Mouse (Mus musculus): ENCODE data around the gene Xirp1. TPM values are rescaled to one million over a fixed set of nuclear protein-coding genes. Genes with fewer than 3 reads are reported as not detected.

Xirp1 gene
- polyA plus RNA-seq, 1 experiment from 2014 or later: not detected

DNA sequence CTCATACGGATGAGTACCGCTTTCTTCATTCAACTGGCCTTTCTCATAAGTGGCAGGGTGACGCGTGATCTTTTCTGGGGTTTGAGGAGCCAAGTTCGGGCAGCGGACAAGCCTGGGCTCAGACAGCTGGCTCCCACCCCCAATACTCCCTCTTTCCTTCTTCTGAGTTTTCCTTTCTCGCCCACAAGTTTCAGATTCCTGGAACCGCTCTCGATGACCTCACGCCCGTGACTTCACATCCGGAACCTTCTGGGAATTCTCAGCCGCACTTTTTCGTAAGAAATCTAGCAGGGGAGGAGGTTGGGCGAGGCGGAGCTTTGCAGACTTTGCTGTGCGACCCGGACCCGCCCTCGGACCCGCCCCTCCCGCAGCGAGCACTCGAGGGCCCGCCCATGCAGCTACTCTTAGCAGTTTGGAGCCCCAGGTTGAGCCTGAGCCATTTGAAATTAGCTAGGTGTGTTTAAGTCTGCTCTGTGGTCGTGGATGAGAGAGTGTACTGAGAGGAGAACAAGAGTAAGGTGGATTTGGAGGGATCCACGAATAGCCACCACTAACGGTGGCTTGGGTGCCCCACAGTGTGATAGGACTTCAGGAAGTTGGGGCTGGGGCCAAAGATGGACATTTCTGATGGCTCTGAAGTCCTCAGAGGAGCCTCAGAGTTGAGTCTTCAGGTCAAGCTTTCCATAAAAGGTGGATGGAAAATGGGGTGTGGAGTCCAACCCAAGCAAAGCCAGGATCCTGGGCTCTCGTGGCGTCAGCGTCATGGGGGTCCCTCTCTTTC is 21.3 kb downstream of the Xirp1 start:
- H3K27ac ChIP-seq (ENCODE audit: low read depth, low read length): no peak overlapping the region
- H3K4me1 ChIP-seq (ENCODE audit: control insufficient read depth, insufficient read depth, low read length): peaks cover 8% of the 10 kb centered on the region; the same call in 1 of the 2 replicates
- H3K27me3 ChIP-seq (replicated peaks; ENCODE audit: control insufficient read depth, insufficient read depth, low read length): no peaks in the 10 kb centered on the region
- WGBS: 10% methylated on average over 31 of the region's 31 CpGs
- H3K9me3 ChIP-seq (replicated peaks; ENCODE audit: control insufficient read depth, low read length): no peaks in the 10 kb centered on the region
- DNase-seq (ENCODE audit: low spot score) (peak; percentile 76), ATAC-seq (peak; percentile 63)
- H3K4me3 ChIP-seq (ENCODE audit: low read depth, low read length): peak overlapping the region; percentile 22
- H3K9ac ChIP-seq (ENCODE audit: low read length): peak overlapping the region; percentile 48
- H3K4me2 ChIP-seq (ENCODE audit: low read length): peak overlapping the region; percentile 54
- no peaks in the 10 kb centered on the region for H3K36me3 ChIP-seq (ENCODE audit: control insufficient read depth, insufficient read depth, low read length)

GRCm38 (mm10) chr9:120000761-120001160 is 22.6 kb downstream of the Xirp1 start:
- Histone ChIP-seq H3K4me2 (ENCODE audit: low read length) (no peak overlapping the region), H3K36me3 (ENCODE audit: control insufficient read depth, insufficient read depth, low read length) (no peaks in the 10 kb centered on the region), H3K4me1 (ENCODE audit: control insufficient read depth, insufficient read depth, low read length) (peaks cover 8% of the 10 kb centered on the region; the same call in 1 of the 2 replicates), H3K27me3 (replicated peaks; ENCODE audit: control insufficient read depth, insufficient read depth, low read length) (no peaks in the 10 kb centered on the region), H3K4me3 (ENCODE audit: low read depth, low read length) (no peak overlapping the region), H3K27ac (ENCODE audit: low read depth, low read length) (no peak overlapping the region), H3K9ac (ENCODE audit: low read length) (no peak overlapping the region), H3K9me3 (replicated peaks; ENCODE audit: control insufficient read depth, low read length) (no peaks in the 10 kb centered on the region)
- no peak for DNase-seq (ENCODE audit: low spot score)
- ATAC-seq: no peak
- WGBS: 78% methylated on average over 5 of the region's 5 CpGs

GRCm38 (mm10) chr9:119999636-120000035 is 23.8 kb downstream of the Xirp1 start:
- no peak for ATAC-seq
- Histone ChIP-seq H3K36me3 (ENCODE audit: control insufficient read depth, insufficient read depth, low read length) (no peaks in the 10 kb centered on the region), H3K4me2 (ENCODE audit: low read length) (no peak overlapping the region), H3K27me3 (replicated peaks; ENCODE audit: control insufficient read depth, insufficient read depth, low read length) (no peaks in the 10 kb centered on the region), H3K4me1 (ENCODE audit: control insufficient read depth, insufficient read depth, low read length) (peaks cover 8% of the 10 kb centered on the region; the same call in 1 of the 2 replicates), H3K9me3 (replicated peaks; ENCODE audit: control insufficient read depth, low read length) (no peaks in the 10 kb centered on the region), H3K27ac (ENCODE audit: low read depth, low read length) (no peak overlapping the region), H3K9ac (ENCODE audit: low read length) (no peak overlapping the region), H3K4me3 (ENCODE audit: low read depth, low read length) (no peak overlapping the region)
- DNase-seq (ENCODE audit: low spot score): no peak
- WGBS: 75% methylated on average over 6 of the region's 6 CpGs

- WGBS: 76% methylated on average over 1 of the region's 1 CpGs
These were observed 24.6 kb downstream of the Xirp1 start for GRCm38 (mm10) chr9:119998776-119999175.

GRCm38 (mm10) chr9:119996080-119996479 is 27.3 kb downstream of the Xirp1 start:
- ATAC-seq (no peak), DNase-seq (ENCODE audit: low spot score) (no peak)
- Histone ChIP-seq H3K4me1 (ENCODE audit: control insufficient read depth, insufficient read depth, low read length) (no peaks in the 10 kb centered on the region), H3K9me3 (replicated peaks; ENCODE audit: control insufficient read depth, low read length) (no peaks in the 10 kb centered on the region), H3K36me3 (ENCODE audit: control insufficient read depth, insufficient read depth, low read length) (no peaks in the 10 kb centered on the region), H3K4me3 (ENCODE audit: low read depth, low read length) (no peak overlapping the region), H3K9ac (ENCODE audit: low read length) (no peak overlapping the region), H3K4me2 (ENCODE audit: low read length) (no peak overlapping the region), H3K27ac (ENCODE audit: low read depth, low read length) (no peak overlapping the region), H3K27me3 (replicated peaks; ENCODE audit: control insufficient read depth, insufficient read depth, low read length) (no peaks in the 10 kb centered on the region)
- WGBS: 90% methylated on average over 4 of the region's 4 CpGs

More at GRCm38 (mm10) chr9:119998776-119999175, 24.6 kb downstream of the Xirp1 start:
- Histone ChIP-seq H3K9me3 (replicated peaks; ENCODE audit: control insufficient read depth, low read length) (no peaks in the 10 kb centered on the region), H3K27ac (ENCODE audit: low read depth, low read length) (no peak overlapping the region), H3K36me3 (ENCODE audit: control insufficient read depth, insufficient read depth, low read length) (no peaks in the 10 kb centered on the region), H3K4me3 (ENCODE audit: low read depth, low read length) (no peak overlapping the region), H3K4me1 (ENCODE audit: control insufficient read depth, insufficient read depth, low read length) (peaks cover 8% of the 10 kb centered on the region; the same call in 1 of the 2 replicates), H3K9ac (ENCODE audit: low read length) (no peak overlapping the region), H3K27me3 (replicated peaks; ENCODE audit: control insufficient read depth, insufficient read depth, low read length) (no peaks in the 10 kb centered on the region), H3K4me2 (ENCODE audit: low read length) (no peak overlapping the region)
- DNase-seq (ENCODE audit: low spot score) (no peak), ATAC-seq (no peak)

DNA sequence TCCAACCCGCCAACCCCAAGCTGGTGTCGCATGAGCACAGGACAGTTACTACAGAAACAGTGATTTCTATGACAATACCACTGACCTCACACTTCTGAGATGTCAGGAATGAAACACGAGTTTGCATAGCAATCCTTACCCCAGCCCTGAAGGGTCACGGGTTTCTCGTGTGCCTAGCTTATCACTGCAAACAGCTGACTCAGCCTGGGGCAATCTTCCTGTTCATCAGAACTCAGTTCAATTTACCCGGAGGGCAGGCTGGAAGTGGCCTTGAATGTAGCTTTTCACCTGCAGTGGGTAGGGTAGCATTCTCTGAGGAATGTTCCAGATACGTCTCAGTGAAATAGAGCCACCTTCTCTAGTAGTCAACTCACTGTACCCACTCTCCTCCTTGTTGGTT is 29.2 kb downstream of the Xirp1 start:
- no peak overlapping the region for H3K9ac ChIP-seq (ENCODE audit: low read length)
- no peaks in the 10 kb centered on the region for H3K27me3 ChIP-seq (replicated peaks; ENCODE audit: control insufficient read depth, insufficient read depth, low read length)
- H3K36me3 ChIP-seq (ENCODE audit: control insufficient read depth, insufficient read depth, low read length): no peaks in the 10 kb centered on the region
- no peaks in the 10 kb centered on the region for H3K9me3 ChIP-seq (replicated peaks; ENCODE audit: control insufficient read depth, low read length)
- 83% methylated on average over 7 of the region's 7 CpGs for WGBS
- ATAC-seq (no peak), DNase-seq (ENCODE audit: low spot score) (no peak)
- H3K27ac ChIP-seq (ENCODE audit: low read depth, low read length): no peak overlapping the region
- H3K4me3 ChIP-seq (ENCODE audit: low read depth, low read length): no peak overlapping the region
- no peaks in the 10 kb centered on the region for H3K4me1 ChIP-seq (ENCODE audit: control insufficient read depth, insufficient read depth, low read length)
- H3K4me2 ChIP-seq (ENCODE audit: low read length): no peak overlapping the region

DNA sequence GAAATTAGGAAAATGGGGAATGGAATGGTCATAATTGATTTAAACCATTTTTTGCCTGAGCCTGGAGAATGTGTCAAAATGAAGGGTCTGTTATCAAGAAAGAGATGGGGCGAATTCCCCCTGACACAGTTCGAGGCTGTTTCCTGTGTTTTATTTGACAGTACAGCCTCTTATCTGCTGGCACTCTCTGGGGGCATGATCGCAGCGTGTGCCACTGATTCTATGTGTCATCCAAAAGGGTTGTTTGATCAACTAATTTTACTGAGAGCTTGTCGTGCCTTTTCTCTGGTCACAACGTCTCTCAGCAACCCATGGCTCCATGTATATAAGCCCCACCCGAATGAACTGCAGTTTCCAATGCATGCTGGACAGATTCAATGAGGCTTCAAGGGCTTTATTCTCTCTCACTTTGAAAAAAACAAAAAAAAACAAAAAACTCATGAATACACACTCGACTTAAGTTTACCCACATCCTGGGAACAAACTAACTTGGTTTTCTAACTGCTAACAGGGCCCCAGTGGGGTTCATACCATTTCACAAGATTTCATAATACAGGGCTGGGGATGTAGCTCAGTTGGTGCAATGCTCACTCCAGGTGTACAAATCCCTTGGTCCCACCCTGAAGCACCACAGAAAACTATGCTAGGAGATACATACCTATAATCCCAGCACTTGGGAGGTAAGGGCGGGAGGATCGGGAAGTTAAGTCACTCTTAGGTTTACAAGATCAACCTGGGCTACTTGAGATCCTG is 30.1 kb downstream of the Xirp1 start:
- Histone ChIP-seq H3K27ac (ENCODE audit: low read depth, low read length) (no peak overlapping the region), H3K27me3 (replicated peaks; ENCODE audit: control insufficient read depth, insufficient read depth, low read length) (no peaks in the 10 kb centered on the region), H3K4me1 (ENCODE audit: control insufficient read depth, insufficient read depth, low read length) (no peaks in the 10 kb centered on the region), H3K9ac (ENCODE audit: low read length) (no peak overlapping the region), H3K36me3 (ENCODE audit: control insufficient read depth, insufficient read depth, low read length) (no peaks in the 10 kb centered on the region), H3K4me3 (ENCODE audit: low read depth, low read length) (no peak overlapping the region), H3K9me3 (replicated peaks; ENCODE audit: control insufficient read depth, low read length) (no peaks in the 10 kb centered on the region), H3K4me2 (ENCODE audit: low read length) (no peak overlapping the region)
- no peak for ATAC-seq
- 73% methylated on average over 10 of the region's 10 CpGs for WGBS
- DNase-seq (ENCODE audit: low spot score): no peak

GRCm38 (mm10) chr9:119991310-119991709 is 32.1 kb downstream of the Xirp1 start:
- H3K27ac ChIP-seq (ENCODE audit: low read depth, low read length): no peak overlapping the region
- no peaks in the 10 kb centered on the region for H3K4me1 ChIP-seq (ENCODE audit: control insufficient read depth, insufficient read depth, low read length)
- H3K9ac ChIP-seq (ENCODE audit: low read length): no peak overlapping the region
- DNase-seq (ENCODE audit: low spot score) (no peak), ATAC-seq (no peak)
- no peak overlapping the region for H3K4me3 ChIP-seq (ENCODE audit: low read depth, low read length)
- no peak overlapping the region for H3K4me2 ChIP-seq (ENCODE audit: low read length)
- whole genome bisulfite sequencing: 17% methylated on average over 5 of the region's 5 CpGs
- H3K27me3 ChIP-seq (replicated peaks; ENCODE audit: control insufficient read depth, insufficient read depth, low read length): no peaks in the 10 kb centered on the region
- no peaks in the 10 kb centered on the region for H3K36me3 ChIP-seq (ENCODE audit: control insufficient read depth, insufficient read depth, low read length)
- H3K9me3 ChIP-seq (replicated peaks; ENCODE audit: control insufficient read depth, low read length): no peaks in the 10 kb centered on the region

DNA sequence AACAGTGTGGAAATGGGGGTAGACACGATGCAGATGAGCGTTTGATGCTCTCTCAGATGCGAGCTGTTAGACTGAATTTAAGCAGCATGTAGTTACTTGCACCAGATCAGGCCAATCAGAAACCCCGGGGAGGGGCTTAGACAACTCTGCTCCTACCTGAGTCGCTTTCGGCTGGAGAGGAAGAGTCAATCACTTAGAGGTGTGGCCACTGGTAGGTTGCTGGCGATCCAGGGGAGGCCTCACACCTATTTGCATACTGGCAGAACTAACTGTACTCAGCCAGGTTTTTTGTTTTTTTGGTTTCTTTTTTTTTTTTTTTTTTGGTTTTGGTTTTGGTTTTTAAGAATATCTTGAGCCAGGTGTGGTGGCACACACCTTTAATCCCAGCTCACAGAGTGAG is 35.1 kb downstream of the Xirp1 start:
- Histone ChIP-seq H3K36me3 (ENCODE audit: control insufficient read depth, insufficient read depth, low read length) (no peaks in the 10 kb centered on the region), H3K9me3 (replicated peaks; ENCODE audit: control insufficient read depth, low read length) (no peaks in the 10 kb centered on the region), H3K4me3 (ENCODE audit: low read depth, low read length) (no peak overlapping the region), H3K9ac (ENCODE audit: low read length) (no peak overlapping the region), H3K4me2 (ENCODE audit: low read length) (no peak overlapping the region), H3K27ac (ENCODE audit: low read depth, low read length) (no peak overlapping the region), H3K27me3 (replicated peaks; ENCODE audit: control insufficient read depth, insufficient read depth, low read length) (no peaks in the 10 kb centered on the region), H3K4me1 (ENCODE audit: control insufficient read depth, insufficient read depth, low read length) (peaks cover under 1% of the 10 kb centered on the region; the same call in 1 of the 2 replicates)
- 47% methylated on average over 7 of the region's 7 CpGs for WGBS
- ATAC-seq (no peak), DNase-seq (ENCODE audit: low spot score) (no peak)

All from forebrain, embryonic 14.5 days (tissue).